Mouse (Mus musculus) lung, adult 2 months (tissue): ENCODE data around the gene Sptan1. TPM values are rescaled to one million over a fixed set of nuclear protein-coding genes. Genes with fewer than 3 reads are reported as not detected.

Experiments
- DNase-seq: peaks from one replicate; pipeline ENCODE4 v3.0.0; 2022
- H3K4me1 ChIP-seq: fragments of 200-500 bp; 2 replicates; pipeline ENCODE4 v1.6.1; 2011; ENCODE audit warnings: low read length; ENCODE audit not compliant: control insufficient read depth, insufficient read depth
- H3K4me3 ChIP-seq: fragments of 200-500 bp; replicated peaks from 2 replicates; pipeline ENCODE3; 2011; ENCODE audit warnings: low read depth, mild to moderate bottlenecking, control low read depth, low read length; ENCODE audit errors: extremely low read depth
- CTCF ChIP-seq: fragments of 200-500 bp; IDR thresholded peaks from 2 replicates; pipeline ENCODE4 v1.5.1; 2011; ENCODE audit warnings: mild to moderate bottlenecking, low read length, control low read depth; ENCODE audit not compliant: insufficient read depth
- POLR2A ChIP-seq: fragments of 200-500 bp; IDR thresholded peaks from 2 replicates; pipeline ENCODE4 v1.6.1; 2011; ENCODE audit warnings: low read depth, mild to moderate bottlenecking, control low read depth, low read length, borderline replicate concordance; ENCODE audit errors: extremely low read depth
- WGBS: fragments of 180-500 bp; shearing (Covaris S2); methylation state at CpG from one replicate; pipeline ENCODE4 v1.1.7; 2018; 5-methylcytosine and 5-hydroxymethylcytosine counted together
- polyA plus RNA-seq: library from polyadenylated mRNA; depleted of rRNA; stranded (reverse); fragments of >200 nt; gene quantifications from 2 replicates; pipeline ENCODE4 v1.2.3, GENCODE M21; 2012

The Sptan1 gene
- polyA plus RNA-seq, 1 experiment = 313 TPM

- DNase-seq = peak; percentile 87
- under 1% methylated on average over 90 of the region's 101 CpGs for WGBS
- Histone ChIP-seq H3K4me1 (peaks cover 6% of the 10 kb centered on the region), H3K4me3 (peak overlapping the region; percentile 96)
- peak; percentile 62; the same call in 1 of the 2 replicates for TF ChIP-seq POLR2A
- no peak for TF ChIP-seq CTCF
Observed at GRCm38 (mm10) chr2:30066046-30066901, 100.9 kb downstream of the Sptan1 start.

DNA sequence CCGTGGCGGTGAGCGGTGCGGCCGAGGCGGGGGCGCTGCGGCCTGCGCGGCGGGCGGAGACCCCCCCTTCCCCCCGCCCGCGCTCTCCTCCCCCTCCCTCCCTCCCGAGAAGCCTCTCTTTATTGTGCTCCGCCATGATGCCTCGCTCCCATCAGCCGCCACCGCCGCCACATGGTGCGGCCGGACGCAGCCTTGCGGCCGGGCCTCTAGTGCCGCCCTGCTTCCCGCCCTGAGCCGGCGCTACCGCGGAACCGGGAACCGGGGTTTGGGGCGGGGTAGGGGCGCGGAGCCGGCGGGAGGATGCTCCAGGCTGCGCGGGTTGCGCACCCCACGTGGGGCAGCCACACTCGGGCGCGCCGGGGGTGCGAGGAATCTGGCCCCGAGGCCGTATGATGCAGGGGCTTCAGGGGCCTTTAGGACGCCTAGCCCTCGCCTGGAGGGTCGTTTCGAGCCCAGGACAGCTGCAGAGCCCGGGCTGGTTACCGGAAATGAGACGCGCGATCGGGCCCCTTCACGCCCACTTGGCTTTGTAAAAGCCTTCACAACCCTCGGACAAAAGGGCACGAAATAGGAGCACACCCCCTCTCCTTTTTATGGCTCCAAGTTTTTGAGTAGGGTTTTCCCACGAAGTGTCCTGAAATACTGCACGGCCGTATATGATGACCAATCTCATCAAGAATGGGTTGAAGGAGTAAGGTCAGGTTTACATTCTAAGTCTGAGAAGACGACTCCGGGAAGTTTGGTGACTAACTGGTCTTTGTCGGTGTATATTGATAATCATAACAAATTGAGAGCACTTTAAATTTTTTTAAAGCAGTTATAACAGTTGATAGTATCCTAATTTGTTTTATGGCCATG lies 101.9 kb downstream of the Sptan1 start:
- Histone ChIP-seq H3K4me3 (peak overlapping the region; percentile 96), H3K4me1 (peaks cover 6% of the 10 kb centered on the region)
- TF ChIP-seq CTCF (no peak), POLR2A (no peak)
- DNase-seq = peak; percentile 45
- under 1% methylated on average over 53 of the region's 69 CpGs for WGBS

GRCm38 (mm10) chr2:30067962-30068361 lies 102.6 kb downstream of the Sptan1 start:
- Histone ChIP-seq H3K4me1 (peaks cover 4% of the 10 kb centered on the region), H3K4me3 (no peak overlapping the region)
- 26% methylated on average over 7 of the region's 7 CpGs for WGBS
- TF ChIP-seq CTCF (no peak), POLR2A (no peak)
- no peak for DNase-seq

DNA sequence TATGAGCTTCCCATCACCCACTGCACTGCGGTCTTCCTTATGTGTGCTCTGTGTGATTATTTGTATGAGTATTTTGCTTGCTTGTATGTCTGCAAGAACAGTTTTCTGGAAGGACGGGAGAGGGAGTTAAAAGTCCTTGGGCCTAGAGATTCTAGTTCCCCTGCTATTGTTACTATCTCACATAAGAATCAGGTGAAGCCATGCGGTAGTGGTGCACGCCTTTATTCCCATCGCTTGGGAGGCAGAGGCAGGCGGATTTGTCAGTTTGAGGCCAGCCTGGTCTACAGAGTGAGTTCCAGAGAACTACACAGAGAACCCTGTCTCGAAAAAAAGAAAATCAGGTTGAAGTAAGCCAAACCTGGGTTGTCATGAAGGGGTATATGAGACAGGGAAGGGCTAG lies 107.5 kb downstream of the Sptan1 start:
- Histone ChIP-seq H3K4me1 (no peaks in the 10 kb centered on the region), H3K4me3 (no peak overlapping the region)
- 83% methylated on average over 7 of the region's 7 CpGs for WGBS
- DNase-seq = no peak
- no peak for TF ChIP-seq POLR2A
- no peak for TF ChIP-seq CTCF

DNA sequence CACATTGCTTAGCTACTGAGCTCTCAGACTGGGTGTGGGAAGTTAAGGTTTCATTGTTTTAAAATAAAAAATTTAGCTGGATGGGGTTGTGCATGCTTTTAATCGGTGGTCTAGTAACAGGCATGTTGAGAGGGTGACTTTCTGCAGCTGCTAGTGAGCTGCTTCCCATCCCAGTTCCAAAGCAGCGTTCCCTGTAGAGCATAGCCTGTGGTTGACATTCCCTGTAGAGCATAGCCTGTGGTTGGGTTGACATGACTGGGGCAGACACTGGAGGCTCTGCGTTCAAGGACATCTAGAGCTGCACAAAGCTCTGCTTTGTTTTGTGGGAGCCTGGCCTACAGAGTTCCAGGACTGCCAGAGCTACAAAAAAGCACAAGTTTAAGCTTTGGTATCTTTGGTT lies 107.9 kb downstream of the Sptan1 start:
- H3K4me1 ChIP-seq = no peaks in the 10 kb centered on the region
- no peak overlapping the region for H3K4me3 ChIP-seq
- no peak for TF ChIP-seq POLR2A
- no peak for TF ChIP-seq CTCF
- DNase-seq = no peak
- 72% methylated on average over 3 of the region's 3 CpGs for WGBS

- DNase-seq = no peak
- TF ChIP-seq CTCF (no peak), POLR2A (no peak)
- Histone ChIP-seq H3K4me1 (no peaks in the 10 kb centered on the region), H3K4me3 (no peak overlapping the region)
- WGBS = 59% methylated on average over 3 of the region's 3 CpGs
Observed at GRCm38 (mm10) chr2:30075625-30076024, 110.3 kb downstream of the Sptan1 start.

- no peak for DNase-seq
- TF ChIP-seq POLR2A = no peak
- TF ChIP-seq CTCF = no peak
- WGBS = 91% methylated on average over 9 of the region's 9 CpGs
- H3K4me3 ChIP-seq = no peak overlapping the region
- H3K4me1 ChIP-seq = no peaks in the 10 kb centered on the region
Observed at GRCm38 (mm10) chr2:30076439-30076838, 111.1 kb downstream of the Sptan1 start.

DNA sequence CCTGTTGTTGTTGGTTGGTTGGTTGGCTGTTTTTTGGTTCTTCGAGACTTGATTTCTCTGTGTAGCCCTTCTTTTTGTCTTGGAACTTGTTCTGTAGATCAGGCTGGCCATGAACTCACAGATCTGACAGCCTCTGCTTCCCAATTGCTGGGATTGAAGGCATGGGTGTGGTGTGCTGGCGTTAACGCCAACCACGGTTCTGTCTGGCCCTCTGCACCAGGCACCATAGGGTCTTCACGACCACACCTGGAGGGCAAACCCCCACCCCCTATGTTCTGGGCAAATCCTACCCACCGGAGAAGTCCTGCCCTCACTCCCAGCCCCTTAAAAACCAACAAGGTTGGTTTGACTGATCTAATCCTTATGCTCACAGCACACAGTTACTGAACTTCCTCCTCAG lies 111.6 kb downstream of the Sptan1 start:
- TF ChIP-seq POLR2A (no peak), CTCF (no peak)
- H3K4me1 ChIP-seq = no peaks in the 10 kb centered on the region
- no peak overlapping the region for H3K4me3 ChIP-seq
- no peak for DNase-seq
- WGBS = 62% methylated on average over 6 of the region's 6 CpGs

DNA sequence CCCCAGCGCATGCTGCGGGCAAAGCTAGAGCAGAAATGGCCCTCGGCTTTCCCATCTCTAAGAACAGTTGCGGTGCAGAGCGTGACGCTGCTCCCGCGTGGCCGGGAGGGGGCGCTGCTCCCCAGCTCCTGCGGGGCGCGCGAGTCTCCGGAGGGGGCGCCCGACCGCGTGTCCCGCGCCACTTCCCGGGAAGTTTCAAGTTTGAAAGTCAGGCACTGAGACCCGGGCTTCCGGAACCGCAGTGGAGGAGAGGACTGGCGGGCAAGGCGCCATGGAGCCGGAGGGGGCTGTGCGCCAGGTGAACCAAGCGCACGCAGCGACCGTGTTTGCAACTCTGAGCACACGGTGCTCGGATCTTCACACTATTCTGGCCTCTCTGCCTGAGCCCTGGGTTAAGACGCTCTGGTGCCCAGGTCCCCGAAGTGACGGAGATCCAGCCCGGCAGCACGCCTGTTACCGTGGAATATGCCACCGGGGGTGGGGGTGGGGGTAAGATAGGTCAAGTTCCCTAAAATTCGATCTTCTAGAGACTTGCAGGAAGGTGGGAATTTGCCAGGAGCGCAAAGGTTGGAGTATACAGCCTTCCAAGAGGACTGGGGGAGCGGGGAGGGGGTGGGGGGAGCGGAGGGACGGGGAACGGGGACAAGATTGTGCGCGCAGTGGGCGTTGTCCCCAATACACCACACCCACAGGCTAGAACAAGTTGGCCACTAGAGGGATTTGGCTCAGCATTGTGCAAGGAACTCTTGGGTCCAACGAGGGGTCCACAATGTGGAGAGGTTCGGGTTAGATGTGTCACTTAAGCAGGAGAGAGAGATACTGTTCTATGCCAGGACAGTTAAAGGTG lies 112.4 kb downstream of the Sptan1 start, which contains the start of gene Pkn3:
Gene Pkn3 (plus strand): TSS at position 183 of the 847 bp plus-strand sequence.
- DNase-seq = peak; percentile 84
- Histone ChIP-seq H3K4me3 (peak within 1 kb of the TSS; percentile 63), H3K4me1 (no peaks in the 10 kb centered on the region)
- no peak; the same call in 1 of the 2 replicates for TF ChIP-seq POLR2A
- peak; percentile 70 for TF ChIP-seq CTCF
- WGBS = under 1% methylated on average over 53 of the region's 53 CpGs

DNA sequence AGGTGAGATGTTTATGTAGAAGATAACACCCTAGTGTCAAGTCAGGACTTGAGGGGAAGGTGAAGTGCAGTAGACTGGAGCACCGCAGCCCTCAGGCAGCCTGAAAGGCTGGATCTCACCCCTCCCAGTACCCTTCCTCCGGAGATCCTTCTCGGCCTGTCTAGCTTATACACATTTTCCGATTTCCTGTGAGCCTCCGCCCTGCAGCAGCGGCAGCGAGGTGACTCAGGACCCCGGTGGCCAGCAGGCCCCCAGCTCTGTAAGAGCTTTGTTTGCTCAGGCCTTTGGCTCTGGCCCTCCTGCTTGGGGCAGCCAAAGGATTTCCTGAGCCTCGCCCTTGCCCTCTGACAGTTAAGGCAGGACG lies 113.0 kb downstream of the Sptan1 start:
- WGBS = 19% methylated on average over 10 of the region's 10 CpGs
- peak; percentile 38; the same call in 1 of the 2 replicates for TF ChIP-seq POLR2A
- no peak for TF ChIP-seq CTCF
- DNase-seq = peak; percentile 36
- H3K4me3 ChIP-seq = no peak overlapping the region
- no peaks in the 10 kb centered on the region for H3K4me1 ChIP-seq
